Mouse (Mus musculus): ENCODE data around the gene Ccdc130. TPM values are rescaled to one million over a fixed set of nuclear protein-coding genes. Genes with fewer than 3 reads are reported as not detected.
A peak's percentile ranks its signal among the peaks of the same experiment; 100 is the strongest.
"Not testable (repeated sequence)": the region's sequence is repeated elsewhere in the genome, so short reads cannot be mapped to it uniquely, and the experiment has no call there.

The Ccdc130 gene
- total RNA-seq (2021): 10 to 100 TPM; 20.4 to 21.4 TPM
- long read RNA-seq, experiment 1, transcript Ccdc130-202 (10 exons, 2,119 nt): major isoform, 12 of 25 reads
- long read RNA-seq, experiment 1, transcript Ccdc130-201 (9 exons, 1,441 nt): minor isoform, 6 of 25 reads
- long read RNA-seq, experiment 1, partial matches to known transcripts: 3 of 25 reads
- long read RNA-seq, experiment 1, other reads (novel, unspliced or antisense): 4 of 25 reads
- long read RNA-seq, experiment 2, transcript Ccdc130-202 (10 exons, 2,119 nt): major isoform, 21 of 25 reads
- long read RNA-seq, experiment 2, partial matches to known transcripts: 0 of 25 reads
- long read RNA-seq, experiment 2, other reads (novel, unspliced or antisense): 3 of 25 reads

GRCm38 (mm10) chr8:84269950-84270773 lies at the start of gene Ccdc130:
Gene Ccdc130 (minus strand): TSS chr8:84270380.
- DNase-seq (ENCODE audit: low spot score in 2 of 2): peak; percentile 99 to 100

GRCm38 (mm10) chr8:84308376-84308775 lies 38.2 kb upstream of the Ccdc130 start:
- no peak for DNase-seq (ENCODE audit: low spot score in 2 of 2)

- no peak for DNase-seq (ENCODE audit: low spot score in 2 of 2)
These were observed 33.8 kb upstream of the Ccdc130 start for GRCm38 (mm10) chr8:84303951-84304350.

GRCm38 (mm10) chr8:84297029-84297785 lies 27.0 kb upstream of the Ccdc130 start:
- no peak for DNase-seq (ENCODE audit: low spot score in 2 of 2)

GRCm38 (mm10) chr8:84291688-84292087 lies 21.5 kb upstream of the Ccdc130 start:
- DNase-seq (ENCODE audit: low spot score in 2 of 2): peak; percentile 57 to 64

- no peak for DNase-seq (ENCODE audit: low spot score in 2 of 2)
These were observed 20.9 kb upstream of the Ccdc130 start for GRCm38 (mm10) chr8:84291086-84291485.

GRCm38 (mm10) chr8:84288892-84289291 lies 18.7 kb upstream of the Ccdc130 start:
- no peak for DNase-seq (ENCODE audit: low spot score in 2 of 2)

- not testable (repeated sequence) for DNase-seq (ENCODE audit: low spot score in 2 of 2)
These were observed 15.5 kb upstream of the Ccdc130 start for GRCm38 (mm10) chr8:84285665-84286064.

- DNase-seq (ENCODE audit: low spot score in 2 of 2): peak; percentile 38 to 40
These were observed 14.5 kb upstream of the Ccdc130 start for GRCm38 (mm10) chr8:84284608-84285063.

- DNase-seq (ENCODE audit: low spot score in 2 of 2): no peak
These were observed 10.6 kb upstream of the Ccdc130 start for GRCm38 (mm10) chr8:84280777-84281176.

- DNase-seq (ENCODE audit: low spot score in 2 of 2): no peak
These were observed 6.3 kb upstream of the Ccdc130 start for GRCm38 (mm10) chr8:84276447-84276846.

- peak in 1 of 2 experiments; percentile 51 for DNase-seq (ENCODE audit: low spot score in 2 of 2)
These were observed 3.8 kb upstream of the Ccdc130 start for GRCm38 (mm10) chr8:84273968-84274367.

- DNase-seq (ENCODE audit: low spot score in 2 of 2): no peak
These were observed 2.1 kb upstream of the Ccdc130 start for GRCm38 (mm10) chr8:84272302-84272701.

GRCm38 (mm10) chr8:84261098-84261497 lies 9.1 kb downstream of the Ccdc130 start:
- no peak for DNase-seq (ENCODE audit: low spot score in 2 of 2)

GRCm38 (mm10) chr8:84256822-84257610 lies 13.2 kb downstream of the Ccdc130 start, which contains the start of gene Mri1:
Gene Mri1 (minus strand): TSS chr8:84257326.
- peak; percentile 80 to 86 for DNase-seq (ENCODE audit: low spot score in 2 of 2)

GRCm38 (mm10) chr8:84256458-84256821 lies 13.7 kb downstream of the Ccdc130 start:
- peak in 1 of 2 experiments; percentile 20 for DNase-seq (ENCODE audit: low spot score in 2 of 2)

- DNase-seq (ENCODE audit: low spot score in 2 of 2): no peak
These were observed 14.3 kb downstream of the Ccdc130 start for GRCm38 (mm10) chr8:84255858-84256257.

- peak; percentile 81 to 92 for DNase-seq (ENCODE audit: low spot score in 2 of 2)
These were observed 20.7 kb downstream of the Ccdc130 start, which contains the start of gene D8Ertd738e for GRCm38 (mm10) chr8:84249257-84250170. Gene D8Ertd738e (minus strand): TSS chr8:84249719.

- DNase-seq (ENCODE audit: low spot score in 2 of 2): no peak
These were observed 28.4 kb downstream of the Ccdc130 start for GRCm38 (mm10) chr8:84241821-84242220.
